Mouse (Mus musculus): ENCODE measurements at regions not wholly inside any gene's neighbourhood (a gene's known extent, or its start where the extent isn't known, plus 50 kb on each side); places are given as distances from the start of the nearest gene placed in this dataset.

- Histone ChIP-seq H3K36me3 (replicated peaks; ENCODE audit: insufficient read depth, low read length) (no peaks in the 10 kb centered on the region), H3K4me1 (ENCODE audit: insufficient read depth) (peaks cover 8% of the 10 kb centered on the region), H3K4me3 (ENCODE audit: low read depth, low read length) (no peak overlapping the region), H3K9ac (replicated peaks) (no peak overlapping the region), H3K27me3 (ENCODE audit: insufficient read depth, low read length) (no peaks in the 10 kb centered on the region), H3K27ac (ENCODE audit: low read depth) (peak overlapping the region; percentile 65), H3K9me3 (ENCODE audit: low read length) (no peaks in the 10 kb centered on the region), H3K4me2 (ENCODE audit: low read depth, low read length) (no peak overlapping the region)
- TF ChIP-seq EP300 (IDR thresholded peaks at IDR 0.05; ENCODE audit: low read depth) (no peak), CTCF (IDR thresholded peaks at IDR 0.05; ENCODE audit: low read depth) (no peak)
- WGBS (ENCODE audit: insufficient replicate concordance): 28% methylated on average over 2 of the region's 2 CpGs
- no peak for ATAC-seq
- DNase-seq: no peak
Measured at GRCm38 (mm10) chr19:6668545-6668944, 125.7 kb upstream of the Slc22a12 start.

GRCm38 (mm10) chr19:6666187-6666722 lies 123.4 kb upstream of the Slc22a12 start:
- TF ChIP-seq CTCF (IDR thresholded peaks at IDR 0.05; ENCODE audit: low read depth): no peak
- TF ChIP-seq EP300 (IDR thresholded peaks at IDR 0.05; ENCODE audit: low read depth): no peak
- Histone ChIP-seq H3K27me3 (ENCODE audit: insufficient read depth, low read length) (no peaks in the 10 kb centered on the region), H3K36me3 (replicated peaks; ENCODE audit: insufficient read depth, low read length) (no peaks in the 10 kb centered on the region), H3K27ac (ENCODE audit: low read depth) (no peak overlapping the region), H3K9me3 (ENCODE audit: low read length) (no peaks in the 10 kb centered on the region), H3K4me1 (ENCODE audit: insufficient read depth) (peaks cover 10% of the 10 kb centered on the region), H3K4me2 (ENCODE audit: low read depth, low read length) (no peak overlapping the region), H3K9ac (replicated peaks) (no peak overlapping the region), H3K4me3 (ENCODE audit: low read depth, low read length) (no peak overlapping the region)
- WGBS (ENCODE audit: insufficient replicate concordance): 75% methylated on average over 6 of the region's 6 CpGs
- ATAC-seq (no peak), DNase-seq (no peak)

GRCm38 (mm10) chr19:6665264-6666054 lies 122.6 kb upstream of the Slc22a12 start:
- H3K36me3 ChIP-seq (replicated peaks; ENCODE audit: insufficient read depth, low read length): no peaks in the 10 kb centered on the region
- H3K4me3 ChIP-seq (ENCODE audit: low read depth, low read length): no peak overlapping the region
- no peak for DNase-seq
- H3K4me1 ChIP-seq (ENCODE audit: insufficient read depth): peaks cover 10% of the 10 kb centered on the region
- no peaks in the 10 kb centered on the region for H3K27me3 ChIP-seq (ENCODE audit: insufficient read depth, low read length)
- no peak overlapping the region for H3K4me2 ChIP-seq (ENCODE audit: low read depth, low read length)
- peak overlapping the region; percentile 55 for H3K27ac ChIP-seq (ENCODE audit: low read depth)
- H3K9me3 ChIP-seq (ENCODE audit: low read length): no peaks in the 10 kb centered on the region
- no peak overlapping the region for H3K9ac ChIP-seq (replicated peaks)
- no peak for ATAC-seq
- WGBS (ENCODE audit: insufficient replicate concordance): 44% methylated on average over 15 of the region's 15 CpGs
- no peak for TF ChIP-seq EP300 (IDR thresholded peaks at IDR 0.05; ENCODE audit: low read depth)
- no peak for TF ChIP-seq CTCF (IDR thresholded peaks at IDR 0.05; ENCODE audit: low read depth)

- no peak for TF ChIP-seq EP300 (IDR thresholded peaks at IDR 0.05; ENCODE audit: low read depth)
- TF ChIP-seq CTCF (IDR thresholded peaks at IDR 0.05; ENCODE audit: low read depth): no peak
- no peak overlapping the region for H3K9ac ChIP-seq (replicated peaks)
- no peaks in the 10 kb centered on the region for H3K27me3 ChIP-seq (ENCODE audit: insufficient read depth, low read length)
- H3K4me1 ChIP-seq (ENCODE audit: insufficient read depth): peaks cover 15% of the 10 kb centered on the region
- H3K27ac ChIP-seq (ENCODE audit: low read depth): 0 out of 2 replicates have a peak overlapping the region, but pooled peaks have one; percentile 48
- no peak overlapping the region for H3K4me2 ChIP-seq (ENCODE audit: low read depth, low read length)
- no peaks in the 10 kb centered on the region for H3K9me3 ChIP-seq (ENCODE audit: low read length)
- DNase-seq: no peak
- no peaks in the 10 kb centered on the region for H3K36me3 ChIP-seq (replicated peaks; ENCODE audit: insufficient read depth, low read length)
- ATAC-seq: no peak
- no peak overlapping the region for H3K4me3 ChIP-seq (ENCODE audit: low read depth, low read length)
- WGBS (ENCODE audit: insufficient replicate concordance): 60% methylated on average over 12 of the region's 12 CpGs
Measured at GRCm38 (mm10) chr19:6664311-6664952, 121.6 kb upstream of the Slc22a12 start.

- peaks cover 15% of the 10 kb centered on the region for H3K4me1 ChIP-seq (ENCODE audit: insufficient read depth)
- no peaks in the 10 kb centered on the region for H3K9me3 ChIP-seq (ENCODE audit: low read length)
- 3% methylated on average over 10 of the region's 10 CpGs for WGBS (ENCODE audit: insufficient replicate concordance)
- H3K27ac ChIP-seq (ENCODE audit: low read depth): no peak overlapping the region
- peak overlapping the region; percentile 45; the same call in 1 of the 2 replicates for H3K4me2 ChIP-seq (ENCODE audit: low read depth, low read length)
- no peak overlapping the region for H3K9ac ChIP-seq (replicated peaks)
- TF ChIP-seq CTCF (IDR thresholded peaks at IDR 0.05; ENCODE audit: low read depth): peak; percentile 92
- TF ChIP-seq EP300 (IDR thresholded peaks at IDR 0.05; ENCODE audit: low read depth): no peak
- H3K27me3 ChIP-seq (ENCODE audit: insufficient read depth, low read length): no peaks in the 10 kb centered on the region
- H3K4me3 ChIP-seq (ENCODE audit: low read depth, low read length): no peak overlapping the region
- DNase-seq: peak; percentile 84
- ATAC-seq: peak; percentile 56; the same call in 1 of the 2 replicates
- no peaks in the 10 kb centered on the region for H3K36me3 ChIP-seq (replicated peaks; ENCODE audit: insufficient read depth, low read length)
Measured at GRCm38 (mm10) chr19:6663391-6663790, 120.6 kb upstream of the Slc22a12 start.

GRCm38 (mm10) chr19:6662346-6662939 lies 119.6 kb upstream of the Slc22a12 start:
- Histone ChIP-seq H3K4me2 (ENCODE audit: low read depth, low read length) (no peak overlapping the region), H3K4me3 (ENCODE audit: low read depth, low read length) (no peak overlapping the region), H3K4me1 (ENCODE audit: insufficient read depth) (peaks cover 12% of the 10 kb centered on the region; the same call in 1 of the 2 replicates), H3K27ac (ENCODE audit: low read depth) (no peak overlapping the region), H3K27me3 (ENCODE audit: insufficient read depth, low read length) (no peaks in the 10 kb centered on the region), H3K9ac (replicated peaks) (no peak overlapping the region), H3K9me3 (ENCODE audit: low read length) (no peaks in the 10 kb centered on the region), H3K36me3 (replicated peaks; ENCODE audit: insufficient read depth, low read length) (no peaks in the 10 kb centered on the region)
- TF ChIP-seq EP300 (IDR thresholded peaks at IDR 0.05; ENCODE audit: low read depth) (no peak), CTCF (IDR thresholded peaks at IDR 0.05; ENCODE audit: low read depth) (no peak)
- no peak for DNase-seq
- 35% methylated on average over 4 of the region's 4 CpGs for WGBS (ENCODE audit: insufficient replicate concordance)
- no peak for ATAC-seq

All from liver, postnatal 0 days (tissue).